Mouse (Mus musculus) lung, postnatal 0 days (tissue): ENCODE results near the gene Mss51.

Experiments used
- CTCF ChIP-seq: IDR thresholded peaks from 2 replicates; pipeline ENCODE4 v1.5.1; 2016; ENCODE audit warnings: antibody characterized with exemption, mild to moderate bottlenecking
- EP300 ChIP-seq: IDR thresholded peaks from 2 replicates; pipeline ENCODE4 v1.6.1; 2016; ENCODE audit warnings: antibody characterized with exemption, mild to moderate bottlenecking, control low read depth

DNA sequence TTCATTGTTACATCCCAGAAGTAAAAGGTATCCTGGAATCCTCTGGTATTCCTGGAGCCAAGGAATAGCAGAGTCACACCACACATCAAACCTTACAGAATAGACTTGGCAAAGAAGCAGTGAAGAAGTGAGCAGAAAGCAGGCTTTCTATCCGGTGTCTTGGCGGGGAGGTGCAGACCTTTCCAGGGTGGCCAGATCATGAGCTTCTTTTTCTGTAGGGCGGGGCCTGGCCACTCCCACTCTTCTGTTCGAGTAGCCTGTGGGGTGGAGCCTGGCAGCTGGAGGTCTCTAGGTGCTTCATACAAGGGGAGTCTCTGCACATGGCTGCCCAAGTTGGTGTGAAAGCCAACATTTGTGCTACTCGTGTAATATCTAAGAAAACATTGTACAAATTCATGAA is 15.5 kb downstream of the Mss51 start:
- TF ChIP-seq CTCF (no peak), EP300 (no peak)
